Mouse (Mus musculus) lung, postnatal 4 days (tissue): ENCODE measurements around the gene Nmi.
"Not testable (repeated sequence)": the region's sequence is repeated elsewhere in the genome, so short reads cannot be mapped to it uniquely, and the experiment has no call there.

Source experiments
- DNase-seq, 2 experiments: peaks; one replicate each; pipeline ENCODE4 v3.0.0; 2021

The Nmi gene

GRCm38 (mm10) chr2:51973410-51973968 lies at the start of gene Nmi:
Gene Nmi, minus strand, starts transcription at chr2:51973494.
- peak in 1 of 2 experiments; percentile 13 for DNase-seq

- no peak for DNase-seq
These were observed 43.1 kb upstream of the Nmi start for GRCm38 (mm10) chr2:52016361-52016760.

GRCm38 (mm10) chr2:52013306-52013820 lies 40.1 kb upstream of the Nmi start:
- DNase-seq, result no peak

GRCm38 (mm10) chr2:52011820-52012219 lies 38.5 kb upstream of the Nmi start:
- DNase-seq, result not testable (repeated sequence)

- peak in 1 of 2 experiments; percentile 26 for DNase-seq
These were observed 33.1 kb upstream of the Nmi start for GRCm38 (mm10) chr2:52006380-52006779.

- not testable (repeated sequence) for DNase-seq
These were observed 29.0 kb upstream of the Nmi start for GRCm38 (mm10) chr2:52002299-52002698.

GRCm38 (mm10) chr2:52001521-52001920 lies 28.2 kb upstream of the Nmi start:
- DNase-seq, result no peak

- no peak for DNase-seq
These were observed 26.7 kb upstream of the Nmi start for GRCm38 (mm10) chr2:51999996-52000395.

- no peak for DNase-seq
These were observed 18.2 kb upstream of the Nmi start for GRCm38 (mm10) chr2:51991447-51991846.

GRCm38 (mm10) chr2:51989559-51989958 lies 16.3 kb upstream of the Nmi start:
- DNase-seq, result no peak

- DNase-seq, result no peak
These were observed 13.4 kb upstream of the Nmi start for GRCm38 (mm10) chr2:51986695-51987094.

- DNase-seq, result no peak
These were observed 12.9 kb upstream of the Nmi start for GRCm38 (mm10) chr2:51986157-51986556.

- no peak for DNase-seq
These were observed 11.9 kb upstream of the Nmi start for GRCm38 (mm10) chr2:51985241-51985640.

GRCm38 (mm10) chr2:51982288-51982687 lies 9.0 kb upstream of the Nmi start:
- peak; percentile 17 to 30 for DNase-seq

- peak; percentile 73 to 86 for DNase-seq
These were observed 8.3 kb upstream of the Nmi start for GRCm38 (mm10) chr2:51981630-51982029.

GRCm38 (mm10) chr2:51972641-51973409 lies 469 bp downstream of the Nmi start:
- DNase-seq, result peak; percentile 57 to 73

GRCm38 (mm10) chr2:51972142-51972541 lies 1.2 kb downstream of the Nmi start:
- peak in 1 of 2 experiments; percentile 38 for DNase-seq

- DNase-seq, result no peak
These were observed 2.4 kb downstream of the Nmi start for GRCm38 (mm10) chr2:51970897-51971296.

- no peak for DNase-seq
These were observed 6.0 kb downstream of the Nmi start for GRCm38 (mm10) chr2:51967288-51967687.

GRCm38 (mm10) chr2:51953648-51954204 lies 19.6 kb downstream of the Nmi start:
- no peak for DNase-seq

- DNase-seq, result no peak
These were observed 22.4 kb downstream of the Nmi start for GRCm38 (mm10) chr2:51950876-51951275.

GRCm38 (mm10) chr2:51948105-51948830 lies 25.0 kb downstream of the Nmi start:
- DNase-seq, result peak in 1 of 2 experiments; percentile 32

- no peak for DNase-seq
These were observed 27.5 kb downstream of the Nmi start for GRCm38 (mm10) chr2:51945812-51946211.
